Mouse (Mus musculus): ENCODE results near the gene Strn3. TPM values are rescaled to one million over a fixed set of nuclear protein-coding genes. Genes with fewer than 3 reads are reported as not detected.
A peak's percentile ranks its signal among the peaks of the same experiment; 100 is the strongest.

The Strn3 gene
- polyA plus RNA-seq, 1 experiment, result 10.2 TPM

DNA sequence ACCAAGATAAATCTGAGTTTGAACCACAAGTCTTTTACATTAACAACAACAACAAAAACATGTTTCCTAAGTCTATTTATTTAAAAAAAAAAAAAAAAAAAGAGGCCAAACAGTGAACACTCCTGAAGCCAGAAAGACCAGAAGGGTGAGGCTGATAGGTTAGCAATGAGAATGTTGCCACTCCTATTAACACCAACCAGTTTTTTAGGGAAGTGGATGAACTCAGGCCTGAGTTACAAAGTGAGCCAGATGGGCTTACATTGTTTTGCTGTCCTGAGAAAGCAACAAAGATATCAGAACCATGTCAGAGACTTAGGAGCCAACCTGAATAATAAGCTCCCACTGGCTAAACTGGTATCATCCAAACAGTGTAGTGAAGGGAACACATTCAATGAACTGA, 71.1 kb downstream of the Strn3 start:
- H3K27ac ChIP-seq (ENCODE audit: control insufficient read depth, insufficient read depth, low read depth, low read length), result no peak overlapping the region
- no peaks in the 10 kb centered on the region for H3K27me3 ChIP-seq (ENCODE audit: control insufficient read depth, insufficient read depth, low read length)
- H3K36me3 ChIP-seq (ENCODE audit: control insufficient read depth, insufficient read depth, low read length), result no peaks in the 10 kb centered on the region; the same call in 1 of the 2 replicates
- H3K4me1 ChIP-seq (ENCODE audit: control insufficient read depth, insufficient read depth, low read length), result no peaks in the 10 kb centered on the region
- no peak for TF ChIP-seq CTCF (IDR thresholded peaks at IDR 0.05; ENCODE audit: control insufficient read depth, insufficient read depth, insufficient replicate concordance, low read depth, low read length)
- TF ChIP-seq POLR2A (IDR thresholded peaks at IDR 0.05; ENCODE audit: control insufficient read depth, low read depth, low read length), result no peak
- no peak overlapping the region for H3K4me3 ChIP-seq (ENCODE audit: control insufficient read depth, low read depth, low read length)

DNA sequence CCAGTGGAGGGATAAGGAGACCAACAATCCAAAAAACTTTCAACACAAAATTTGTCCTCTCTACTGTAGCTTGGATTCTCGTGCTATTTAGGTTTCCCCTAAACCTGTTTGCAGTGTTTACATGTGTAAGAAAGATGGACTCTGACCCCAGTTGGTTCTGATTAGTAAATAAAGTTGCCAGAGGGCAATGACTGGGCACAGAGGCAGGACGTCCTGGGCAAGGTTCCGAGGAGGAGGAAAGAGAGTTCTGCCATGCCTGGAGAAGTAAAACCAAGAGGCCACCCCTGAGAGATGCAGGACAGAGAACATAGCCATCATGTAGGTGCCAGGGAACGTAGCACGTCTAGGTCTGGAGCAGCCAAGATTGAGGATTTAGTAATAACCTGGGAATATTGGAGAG, 79.3 kb downstream of the Strn3 start:
- TF ChIP-seq CTCF (IDR thresholded peaks at IDR 0.05; ENCODE audit: control insufficient read depth, insufficient read depth, insufficient replicate concordance, low read depth, low read length) (no peak), POLR2A (IDR thresholded peaks at IDR 0.05; ENCODE audit: control insufficient read depth, low read depth, low read length) (no peak)
- no peaks in the 10 kb centered on the region for H3K27me3 ChIP-seq (ENCODE audit: control insufficient read depth, insufficient read depth, low read length)
- no peaks in the 10 kb centered on the region for H3K4me1 ChIP-seq (ENCODE audit: control insufficient read depth, insufficient read depth, low read length)
- no peak overlapping the region for H3K4me3 ChIP-seq (ENCODE audit: control insufficient read depth, low read depth, low read length)
- no peaks in the 10 kb centered on the region; the same call in 1 of the 2 replicates for H3K36me3 ChIP-seq (ENCODE audit: control insufficient read depth, insufficient read depth, low read length)
- H3K27ac ChIP-seq (ENCODE audit: control insufficient read depth, insufficient read depth, low read depth, low read length), result no peak overlapping the region

DNA sequence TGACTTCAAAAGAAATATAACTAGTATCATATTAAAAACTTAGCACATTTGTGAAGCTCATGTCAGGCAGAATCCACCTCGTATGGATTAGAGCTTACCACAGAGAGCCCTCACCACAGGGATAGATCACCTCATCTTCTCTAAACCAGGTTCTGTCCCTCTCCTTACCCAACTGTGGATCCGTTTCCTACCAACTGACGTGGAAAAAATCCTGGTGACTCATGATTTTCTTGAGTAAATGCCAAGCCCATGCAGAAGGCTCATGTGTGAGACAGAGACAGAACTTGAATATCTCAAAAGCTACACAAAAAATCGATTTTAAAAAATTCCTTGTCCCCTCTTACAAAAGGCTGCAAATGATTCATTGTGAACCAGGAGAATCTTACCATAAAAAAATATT, 85.6 kb downstream of the Strn3 start:
- Histone ChIP-seq H3K4me1 (ENCODE audit: control insufficient read depth, insufficient read depth, low read length) (no peaks in the 10 kb centered on the region), H3K27me3 (ENCODE audit: control insufficient read depth, insufficient read depth, low read length) (no peaks in the 10 kb centered on the region), H3K27ac (ENCODE audit: control insufficient read depth, insufficient read depth, low read depth, low read length) (no peak overlapping the region), H3K4me3 (ENCODE audit: control insufficient read depth, low read depth, low read length) (no peak overlapping the region), H3K36me3 (ENCODE audit: control insufficient read depth, insufficient read depth, low read length) (no peaks in the 10 kb centered on the region)
- TF ChIP-seq CTCF (IDR thresholded peaks at IDR 0.05; ENCODE audit: control insufficient read depth, insufficient read depth, insufficient replicate concordance, low read depth, low read length) (no peak), POLR2A (IDR thresholded peaks at IDR 0.05; ENCODE audit: control insufficient read depth, low read depth, low read length) (no peak)

DNA sequence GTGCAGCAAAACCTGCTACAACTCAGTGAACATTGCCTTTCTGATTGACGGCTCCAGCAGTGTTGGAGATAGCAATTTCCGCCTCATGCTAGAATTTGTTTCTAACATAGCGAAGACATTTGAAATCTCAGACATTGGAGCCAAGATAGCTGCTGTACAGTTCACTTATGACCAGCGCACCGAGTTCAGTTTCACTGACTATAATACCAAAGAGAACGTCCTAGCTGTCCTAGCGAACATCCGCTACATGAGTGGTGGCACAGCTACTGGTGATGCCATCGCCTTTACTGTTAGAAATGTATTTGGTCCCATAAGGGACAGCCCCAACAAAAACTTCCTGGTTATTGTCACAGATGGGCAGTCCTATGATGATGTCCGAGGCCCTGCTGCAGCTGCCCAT, 88.4 kb downstream of the Strn3 start:
- Histone ChIP-seq H3K27me3 (ENCODE audit: control insufficient read depth, insufficient read depth, low read length) (no peaks in the 10 kb centered on the region), H3K27ac (ENCODE audit: control insufficient read depth, insufficient read depth, low read depth, low read length) (no peak overlapping the region), H3K36me3 (ENCODE audit: control insufficient read depth, insufficient read depth, low read length) (no peaks in the 10 kb centered on the region), H3K4me1 (ENCODE audit: control insufficient read depth, insufficient read depth, low read length) (no peaks in the 10 kb centered on the region), H3K4me3 (ENCODE audit: control insufficient read depth, low read depth, low read length) (no peak overlapping the region)
- no peak for TF ChIP-seq POLR2A (IDR thresholded peaks at IDR 0.05; ENCODE audit: control insufficient read depth, low read depth, low read length)
- TF ChIP-seq CTCF (IDR thresholded peaks at IDR 0.05; ENCODE audit: control insufficient read depth, insufficient read depth, insufficient replicate concordance, low read depth, low read length), result no peak

DNA sequence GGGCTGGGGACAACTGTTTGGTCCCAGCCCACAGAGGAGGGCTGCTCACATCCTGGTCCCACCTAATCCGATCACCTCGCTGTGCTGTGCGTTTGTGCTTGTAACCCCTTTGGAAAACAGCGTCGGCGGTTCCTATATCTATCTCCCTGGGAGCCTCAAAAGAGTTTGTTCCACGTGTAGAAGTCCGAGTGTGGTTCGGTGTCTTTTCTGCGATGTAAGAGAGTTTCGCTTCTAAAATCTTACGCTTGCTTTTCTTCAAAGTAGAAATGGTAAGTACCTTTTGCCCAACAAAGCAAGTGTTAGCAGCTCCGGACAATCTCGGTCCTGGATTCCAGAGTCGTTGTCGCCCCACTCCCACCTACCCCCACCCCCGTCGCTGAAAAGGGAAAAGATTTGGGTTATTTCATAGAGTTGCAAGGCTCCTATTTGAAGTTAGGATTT, 97.6 kb downstream of the Strn3 start:
- Histone ChIP-seq H3K36me3 (ENCODE audit: control insufficient read depth, insufficient read depth, low read length) (no peaks in the 10 kb centered on the region), H3K27me3 (ENCODE audit: control insufficient read depth, insufficient read depth, low read length) (no peaks in the 10 kb centered on the region; the same call in 1 of the 2 replicates)
- TF ChIP-seq CTCF (IDR thresholded peaks at IDR 0.05; ENCODE audit: control insufficient read depth, insufficient read depth, insufficient replicate concordance, low read depth, low read length) (no peak), POLR2A (IDR thresholded peaks at IDR 0.05; ENCODE audit: control insufficient read depth, low read depth, low read length) (no peak)

DNA sequence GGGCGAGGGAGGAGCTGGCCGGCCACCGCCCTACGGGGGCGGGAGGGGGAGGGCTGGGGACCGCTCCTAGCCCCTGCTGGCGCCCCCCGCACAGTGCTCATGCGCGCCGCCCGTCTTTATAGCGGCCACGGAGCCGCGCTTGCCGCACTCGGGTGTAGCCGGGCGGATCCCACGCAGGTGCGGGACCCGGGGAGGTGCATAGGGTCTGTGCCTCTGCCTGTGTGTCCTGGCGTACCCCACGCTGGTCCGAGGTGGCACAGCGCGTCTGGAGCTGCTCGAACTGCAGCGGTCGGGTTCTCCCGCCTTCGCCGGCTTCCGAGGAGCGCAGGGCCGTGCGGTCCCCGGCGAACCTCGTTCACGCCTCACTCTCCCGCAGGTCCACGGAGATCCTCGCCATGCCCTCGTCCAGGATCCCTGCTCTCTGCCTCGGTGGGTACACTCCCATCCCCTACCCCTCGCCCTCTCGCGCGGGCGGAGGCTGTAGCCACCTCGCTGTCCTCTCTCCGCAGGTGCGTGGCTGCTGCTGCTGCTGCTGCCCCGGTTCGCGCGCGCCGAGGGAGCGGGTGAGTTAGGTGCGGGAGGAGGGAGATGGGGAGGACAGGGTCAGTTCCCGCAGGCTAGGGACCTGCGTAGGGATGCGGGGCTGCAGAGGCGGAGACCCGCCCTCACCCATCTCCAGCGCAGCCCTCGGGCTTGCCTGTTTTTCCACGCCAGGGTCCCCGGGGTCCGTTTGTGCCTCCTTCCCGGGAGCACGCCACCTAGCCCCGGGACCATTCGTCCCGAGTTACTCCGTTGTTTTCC, 98.3 kb downstream of the Strn3 start, which contains the start of gene Coch:
Gene Coch (plus strand): TSS at position 113 of the 801 bp plus-strand sequence.
- Histone ChIP-seq H3K4me3 (ENCODE audit: control insufficient read depth, low read depth, low read length) (peak within 1 kb of the TSS; percentile 75), H3K4me1 (ENCODE audit: control insufficient read depth, insufficient read depth, low read length) (peaks cover 7% of the 10 kb centered on the region), H3K27ac (ENCODE audit: control insufficient read depth, insufficient read depth, low read depth, low read length) (no peak within 1 kb of the TSS), H3K36me3 (ENCODE audit: control insufficient read depth, insufficient read depth, low read length) (no peaks in the 10 kb centered on the region), H3K27me3 (ENCODE audit: control insufficient read depth, insufficient read depth, low read length) (no peaks in the 10 kb centered on the region; the same call in 1 of the 2 replicates)
- TF ChIP-seq POLR2A (IDR thresholded peaks at IDR 0.05; ENCODE audit: control insufficient read depth, low read depth, low read length) (no peak), CTCF (IDR thresholded peaks at IDR 0.05; ENCODE audit: control insufficient read depth, insufficient read depth, insufficient replicate concordance, low read depth, low read length) (no peak)

More for the DNA sequence above, 97.6 kb downstream of the Strn3 start:
- H3K4me3 ChIP-seq (ENCODE audit: control insufficient read depth, low read depth, low read length), result peak overlapping the region; percentile 75
- no peak overlapping the region for H3K27ac ChIP-seq (ENCODE audit: control insufficient read depth, insufficient read depth, low read depth, low read length)
- peaks cover 7% of the 10 kb centered on the region for H3K4me1 ChIP-seq (ENCODE audit: control insufficient read depth, insufficient read depth, low read length)

DNA sequence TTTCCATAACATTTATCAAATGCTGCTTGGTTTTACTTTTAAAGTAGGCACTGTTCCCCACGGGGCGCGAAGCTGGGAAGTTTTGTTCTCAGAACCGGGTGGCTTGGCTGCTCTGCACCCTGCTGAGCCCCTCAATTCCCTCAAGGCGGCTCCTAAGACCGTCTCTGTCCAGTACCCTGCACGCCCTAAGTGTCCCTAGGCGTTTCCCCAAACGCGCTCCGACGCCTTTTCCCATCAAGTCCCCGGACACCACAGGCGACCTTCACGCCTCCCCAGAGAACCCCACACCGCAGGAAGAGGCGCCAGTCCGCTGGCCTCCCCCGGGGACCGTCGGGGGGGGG, 98.8 kb downstream of the Strn3 start:
- TF ChIP-seq CTCF (IDR thresholded peaks at IDR 0.05; ENCODE audit: control insufficient read depth, insufficient read depth, insufficient replicate concordance, low read depth, low read length) (no peak), POLR2A (IDR thresholded peaks at IDR 0.05; ENCODE audit: control insufficient read depth, low read depth, low read length) (no peak)
- no peak overlapping the region for H3K27ac ChIP-seq (ENCODE audit: control insufficient read depth, insufficient read depth, low read depth, low read length)
- H3K4me1 ChIP-seq (ENCODE audit: control insufficient read depth, insufficient read depth, low read length), result peaks cover 7% of the 10 kb centered on the region
- no peaks in the 10 kb centered on the region; the same call in 1 of the 2 replicates for H3K27me3 ChIP-seq (ENCODE audit: control insufficient read depth, insufficient read depth, low read length)
- peak overlapping the region; percentile 17; the same call in 1 of the 2 replicates for H3K4me3 ChIP-seq (ENCODE audit: control insufficient read depth, low read depth, low read length)
- no peaks in the 10 kb centered on the region for H3K36me3 ChIP-seq (ENCODE audit: control insufficient read depth, insufficient read depth, low read length)
